Mouse (Mus musculus) Patski (cell line): ENCODE measurements around the gene Rnf182. TPM values are rescaled to one million over a fixed set of nuclear protein-coding genes. Genes with fewer than 3 reads are reported as not detected.

ENCODE experiments used
- ATAC-seq: fragments of 100-300 bp; one replicate; pipeline ENCODE4 v1.8.0; 2021
- CTCF ChIA-PET: fragments of 350-600 bp; sonication (Branson Sonifier 250); formaldehyde crosslinking; loops from one replicate; lab custom pipeline; 2022; ENCODE audit warnings: inconsistent platforms; lab: Charles Lee
- POLR2A ChIA-PET: fragments of 350-600 bp; sonication (Branson Sonifier 250); formaldehyde crosslinking; loops from one replicate; lab custom pipeline; 2022; ENCODE audit warnings: antibody characterized with exemption, inconsistent platforms; lab: Charles Lee
- DNase-seq: peaks from one replicate; pipeline ENCODE4 v3.0.0-alpha.2; 2011; ENCODE audit warnings: low read depth, low spot score
- H3K27me3 ChIP-seq: fragments of 371-371 bp; one replicate; pipeline ENCODE4 v1.5.1; 2021
- CTCF ChIP-seq: fragments of 100-300 bp; IDR thresholded peaks from one replicate; pipeline ENCODE4 v1.5.1; 2021
- in situ Hi-C: fragments of 300-500 bp; cut with MboI; formaldehyde crosslinking; loops from 3 replicates; pipeline ENCODE4 v1.11.1; 2018; ENCODE audit warnings: low pct_unique_long_range_greater_than_20kb, mixed read lengths
- polyA plus RNA-seq: library from polyadenylated mRNA; unstranded; gene quantifications from one replicate; pipeline ENCODE4 v1.2.3, GENCODE M21; 2021

Rnf182 gene
- polyA plus RNA-seq, 1 experiment from 2014 or later = 2.3 TPM

DNA sequence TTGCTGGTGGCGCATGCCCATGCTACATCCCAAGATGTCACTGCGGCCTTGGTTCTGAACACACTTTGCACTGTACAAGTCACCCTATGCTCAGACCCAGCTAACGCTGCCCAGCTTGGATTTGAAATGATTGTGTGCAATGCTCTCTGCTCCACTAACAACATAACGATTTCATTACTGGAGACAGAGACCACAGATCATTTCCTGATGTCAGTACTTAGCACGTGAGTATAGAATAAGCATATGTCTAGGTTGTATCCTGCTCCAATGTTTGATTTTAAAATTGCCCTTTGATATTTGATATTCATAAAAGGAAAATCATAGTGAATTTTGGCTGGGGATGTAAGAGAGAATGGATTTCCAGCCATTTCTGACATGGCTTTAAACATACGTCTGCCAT is 3.5 kb upstream of the Rnf182 start:
- no peak for TF ChIP-seq CTCF

GRCm38 (mm10) chr13:43614667-43615066 is 843 bp upstream of the Rnf182 start:
- no peak for TF ChIP-seq CTCF
- in situ Hi-C loops = no loop called here
- ATAC-seq (no peak), DNase-seq (no peak)
- CTCF ChIA-PET = interaction anchor here (1.1 kb wide), 1 partner anchor 1153 kb away, joined by 3 read pairs; no protein-coding TSS in a partner anchor
- POLR2A ChIA-PET = no interaction called here
- H3K27me3 ChIP-seq = peaks cover 26% of the 10 kb centered on the region

More for the DNA sequence above, 3.5 kb upstream of the Rnf182 start:
- CTCF ChIA-PET = no interaction called here
- ATAC-seq = no peak
- no peak for DNase-seq
- H3K27me3 ChIP-seq = peaks cover 17% of the 10 kb centered on the region
- in situ Hi-C loops = no loop called here
- POLR2A ChIA-PET = no interaction called here

DNA sequence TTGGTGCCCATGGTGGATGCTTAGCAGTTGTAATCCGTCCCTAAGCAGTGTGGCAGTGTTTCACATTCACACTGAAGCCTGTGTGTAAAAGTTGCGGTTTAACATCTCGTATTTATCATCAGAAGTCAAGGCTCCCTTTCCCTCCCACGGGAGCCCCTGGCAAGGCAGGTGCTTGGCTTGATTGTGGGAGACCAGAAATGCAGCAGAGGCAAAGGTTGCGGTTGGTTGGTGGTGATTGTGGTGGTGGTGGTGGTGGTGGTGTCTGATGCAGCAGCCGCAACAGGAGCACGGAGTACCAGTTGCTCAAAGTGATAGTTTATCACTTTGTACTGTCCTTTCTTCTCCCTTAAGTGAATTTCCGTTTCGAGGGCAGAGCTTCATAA is 325 bp upstream of the Rnf182 start:
- ChIA-PET POLR2A (no interaction called here), CTCF (interaction anchor here (1.1 kb wide), 1 partner anchor 1153 kb away, joined by 3 read pairs; no protein-coding TSS in a partner anchor)
- DNase-seq (no peak), ATAC-seq (no peak)
- peaks cover 27% of the 10 kb centered on the region for H3K27me3 ChIP-seq
- no peak for TF ChIP-seq CTCF
- in situ Hi-C loops = no loop called here

DNA sequence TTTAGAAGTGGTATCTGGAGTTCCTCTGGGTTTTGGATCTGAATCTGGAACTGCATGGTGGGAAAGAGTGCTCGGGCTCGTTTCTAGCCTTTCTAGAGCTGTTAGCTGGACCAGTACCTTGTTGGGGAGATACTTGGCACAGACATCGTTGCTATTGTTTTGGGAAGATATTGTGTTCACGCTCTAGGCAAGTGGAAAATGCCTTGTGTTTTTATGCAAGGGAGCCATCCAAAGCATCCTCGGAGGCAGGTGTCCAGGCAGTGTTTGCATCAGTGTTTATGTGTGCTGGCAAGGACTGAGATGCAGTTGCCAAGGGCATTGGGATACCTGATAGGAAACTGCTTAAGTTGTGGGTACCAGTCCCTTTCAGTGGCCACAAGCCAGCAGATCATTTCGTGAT is 1.0 kb downstream of the Rnf182 start:
- ChIA-PET POLR2A (no interaction called here), CTCF (interaction anchor here (1.6 kb wide), 1 partner anchor 17 kb away, joined by 5 read pairs; no protein-coding TSS in a partner anchor)
- peaks cover 25% of the 10 kb centered on the region for H3K27me3 ChIP-seq
- in situ Hi-C loops = no loop called here
- no peak for TF ChIP-seq CTCF
- DNase-seq = no peak
- ATAC-seq = no peak

- DNase-seq (no peak), ATAC-seq (no peak)
- ChIA-PET POLR2A (no interaction called here), CTCF (no interaction called here)
- TF ChIP-seq CTCF = no peak
- peaks cover 25% of the 10 kb centered on the region for H3K27me3 ChIP-seq
- in situ Hi-C loops = no loop called here
Observed at GRCm38 (mm10) chr13:43619550-43620175, 4.2 kb downstream of the Rnf182 start.

GRCm38 (mm10) chr13:43627922-43628321 is 12.4 kb downstream of the Rnf182 start:
- DNase-seq (no peak), ATAC-seq (no peak)
- ChIA-PET CTCF (no interaction called here), POLR2A (no interaction called here)
- no peak for TF ChIP-seq CTCF
- in situ Hi-C loops = no loop called here
- H3K27me3 ChIP-seq = peaks cover 20% of the 10 kb centered on the region

GRCm38 (mm10) chr13:43629785-43630184 is 14.3 kb downstream of the Rnf182 start:
- POLR2A ChIA-PET = no interaction called here
- in situ Hi-C loops = no loop called here
- TF ChIP-seq CTCF = no peak
- CTCF ChIA-PET = no interaction called here
- DNase-seq (no peak), ATAC-seq (no peak)
- H3K27me3 ChIP-seq = peaks cover 20% of the 10 kb centered on the region

- in situ Hi-C loops = no loop called here
- POLR2A ChIA-PET = no interaction called here
- ATAC-seq = no peak
- H3K27me3 ChIP-seq = peaks cover 18% of the 10 kb centered on the region
- TF ChIP-seq CTCF = no peak
- CTCF ChIA-PET = no interaction called here
- DNase-seq = no peak
Observed at GRCm38 (mm10) chr13:43631266-43631665, 15.8 kb downstream of the Rnf182 start.

GRCm38 (mm10) chr13:43633024-43633423 is 17.5 kb downstream of the Rnf182 start:
- H3K27me3 ChIP-seq = peaks cover 4% of the 10 kb centered on the region
- ChIA-PET POLR2A (interaction anchor here (0.6 kb wide), 1 partner anchor 37 kb away, joined by 3 read pairs; no protein-coding TSS in a partner anchor), CTCF (interaction anchor here (0.6 to 1.9 kb wide), 4 partner anchors 11 to 19 kb away, joined by 3 to 5 read pairs (median 4); no protein-coding TSS in a partner anchor)
- no peak for DNase-seq
- TF ChIP-seq CTCF = no peak
- no peak for ATAC-seq
- in situ Hi-C loops = no loop called here

DNA sequence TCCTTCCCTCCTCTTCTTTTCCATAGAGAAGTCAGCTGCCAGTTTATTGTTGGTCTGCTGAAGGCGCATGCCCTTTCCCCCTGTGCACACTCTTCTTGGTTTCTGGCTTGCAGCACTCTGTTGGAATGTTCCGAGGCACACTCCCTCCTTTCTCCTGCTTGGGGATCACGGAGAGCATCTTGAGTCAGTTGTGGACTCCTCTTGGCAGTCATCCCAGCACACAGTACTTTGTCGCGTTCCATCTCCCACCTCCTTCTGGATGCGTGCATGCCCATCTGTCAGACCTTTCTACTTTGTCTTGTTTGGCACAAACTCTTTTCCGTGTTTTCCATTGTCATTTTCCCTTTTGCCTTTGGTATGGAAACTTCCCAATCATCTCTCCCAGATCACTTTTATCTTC is 22.2 kb downstream of the Rnf182 start:
- ChIA-PET CTCF (interaction anchor here (0.9 to 1.2 kb wide), 2 partner anchors 14 to 30 kb away, joined by 3 read pairs; no protein-coding TSS in a partner anchor), POLR2A (no interaction called here)
- DNase-seq (no peak), ATAC-seq (no peak)
- no peak for TF ChIP-seq CTCF
- in situ Hi-C loops = no loop called here
- no peaks in the 10 kb centered on the region for H3K27me3 ChIP-seq

DNA sequence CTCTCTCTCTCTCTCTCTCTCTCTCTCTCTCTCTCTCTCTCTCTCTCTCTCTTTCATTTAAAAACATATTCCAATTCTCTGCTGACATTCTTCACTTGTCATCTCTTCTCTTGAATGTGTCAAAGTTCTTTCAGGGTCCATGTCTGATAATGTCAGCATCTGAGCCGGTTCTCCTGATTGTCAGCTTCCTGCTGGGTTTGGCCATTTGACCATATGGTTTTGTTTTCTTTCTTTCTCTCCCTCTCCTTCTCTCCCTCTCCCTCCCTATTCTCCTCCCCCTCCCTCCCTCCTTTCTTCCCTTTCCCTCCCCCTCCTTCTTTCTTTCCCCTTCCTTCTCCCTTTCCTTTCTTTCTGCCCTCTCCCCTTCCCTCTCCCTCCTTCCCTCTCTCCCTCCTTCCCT is 29.5 kb downstream of the Rnf182 start:
- POLR2A ChIA-PET = no interaction called here
- DNase-seq (no peak), ATAC-seq (no peak)
- in situ Hi-C loops = no loop called here
- CTCF ChIA-PET = no interaction called here
- TF ChIP-seq CTCF = no peak
- peaks cover 5% of the 10 kb centered on the region for H3K27me3 ChIP-seq

DNA sequence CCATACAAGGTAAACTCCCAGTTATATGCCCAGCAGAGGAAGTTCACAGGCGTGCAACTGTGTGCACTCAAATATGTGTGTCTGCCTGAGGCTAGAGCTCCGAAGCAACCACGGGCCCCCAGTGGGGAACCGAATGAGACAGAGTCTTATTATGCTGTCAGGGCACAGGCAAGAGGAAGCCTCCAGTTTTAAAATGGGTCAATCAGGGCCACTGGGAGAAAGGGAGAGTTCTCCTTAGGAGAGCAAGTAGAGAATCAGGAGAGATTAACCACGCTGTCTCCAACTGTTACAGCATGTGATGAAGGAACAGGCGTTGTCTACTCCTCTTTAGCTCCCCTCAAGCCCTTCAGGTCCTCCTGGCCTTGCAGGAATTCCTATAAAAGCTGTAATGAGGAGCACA is 33.0 kb downstream of the Rnf182 start:
- no peak for ATAC-seq
- in situ Hi-C loops = no loop called here
- H3K27me3 ChIP-seq = peaks cover 5% of the 10 kb centered on the region
- CTCF ChIA-PET = no interaction called here
- TF ChIP-seq CTCF = no peak
- no peak for DNase-seq
- POLR2A ChIA-PET = no interaction called here
